Mouse (Mus musculus) myocyte (in vitro differentiated cells): ENCODE results near the gene Rnf43. TPM values are rescaled to one million over a fixed set of nuclear protein-coding genes. Genes with fewer than 3 reads are reported as not detected.
A peak's percentile ranks its signal among the peaks of the same experiment; 100 is the strongest.

Experiments
- H3K27me3 ChIP-seq: one replicate; pipeline ENCODE4 v1.6.1; 2011; ENCODE audit not compliant: control insufficient read depth, insufficient read depth, insufficient read length
- H3K36me3 ChIP-seq: one replicate; pipeline ENCODE4 v1.6.1; 2011; ENCODE audit not compliant: control insufficient read depth, insufficient read depth
- H3K4me2 ChIP-seq: one replicate; pipeline ENCODE4 v1.6.1; 2011; ENCODE audit warnings: low read depth, control low read depth
- H3K4me3 ChIP-seq: one replicate; pipeline ENCODE4 v1.5.1; 2011; ENCODE audit warnings: mild to moderate bottlenecking, control low read depth, moderate library complexity
- H3K79me2 ChIP-seq: one replicate; pipeline ENCODE4 v1.6.1; 2011; ENCODE audit not compliant: control insufficient read depth, insufficient read depth
- H3ac ChIP-seq: one replicate; pipeline ENCODE4 v1.6.1; 2011; ENCODE audit not compliant: control insufficient read depth, insufficient read length
- CEBPB ChIP-seq: IDR thresholded peaks from 2 replicates; pipeline ENCODE4 v1.6.1; 2011; ENCODE audit warnings: mild to moderate bottlenecking, moderate library complexity; ENCODE audit not compliant: poor library complexity, insufficient read depth, severe bottlenecking
- E2F4 ChIP-seq: IDR thresholded peaks from one replicate; pipeline ENCODE4 v1.6.1; 2011; ENCODE audit warnings: mild to moderate bottlenecking, control low read depth, moderate library complexity; ENCODE audit not compliant: insufficient read depth
- MAX ChIP-seq: IDR thresholded peaks from one replicate; pipeline ENCODE4 v1.6.1; 2011; ENCODE audit warnings: low read depth, mild to moderate bottlenecking, control low read depth
- MYOD1 ChIP-seq, 3 experiments: IDR thresholded peaks; one replicate each; pipeline ENCODE4 v1.6.1; 2011; ENCODE audit warnings: control low read depth in 2 of 3, low read depth in 2 of 3, mild to moderate bottlenecking in 2 of 3, moderate library complexity in 1 of 3; ENCODE audit not compliant: insufficient read length in 2 of 3, control insufficient read depth in 1 of 3
- MYOG ChIP-seq, 3 experiments: IDR thresholded peaks; one replicate each; pipeline ENCODE4 v1.6.1; 2011; ENCODE audit warnings: control low read depth in 2 of 3, low read depth in 2 of 3, mild to moderate bottlenecking in 2 of 3; ENCODE audit not compliant: insufficient read length in 2 of 3, control insufficient read depth in 1 of 3, insufficient read depth in 1 of 3
- REST ChIP-seq: IDR thresholded peaks from one replicate; pipeline ENCODE4 v1.6.1; 2011; ENCODE audit warnings: mild to moderate bottlenecking, control low read depth, moderate library complexity; ENCODE audit not compliant: insufficient read depth, insufficient read length
- polyA plus RNA-seq: library from polyadenylated mRNA; unstranded; fragments of >200 nt; fragmentation: generic; extraction: Trizol; gene quantifications from one replicate; pipeline ENCODE4 v1.2.1, GENCODE M21; 2012; ENCODE audit warnings: missing spikeins

Rnf43 gene
- polyA plus RNA-seq, 1 experiment = not detected

DNA sequence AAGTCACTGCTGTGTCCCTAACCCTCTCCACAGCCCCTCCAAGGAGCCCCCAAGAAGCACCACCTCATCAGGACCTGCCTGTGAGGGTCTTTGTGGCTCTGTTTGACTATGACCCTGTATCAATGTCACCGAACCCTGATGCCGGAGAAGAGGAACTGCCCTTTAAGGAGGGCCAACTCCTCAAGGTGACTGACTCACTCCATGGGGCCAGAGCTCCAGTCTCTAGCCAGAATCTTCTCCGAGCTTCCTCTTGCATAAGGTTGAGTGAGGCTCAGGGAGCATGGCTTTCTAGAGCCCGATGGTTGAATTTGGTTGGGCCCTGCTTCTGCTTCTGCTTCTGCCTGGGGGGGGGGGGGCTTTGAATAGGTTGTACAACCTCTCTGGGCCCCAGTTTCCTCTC, 116.9 kb downstream of the Rnf43 start:
- no peak for TF ChIP-seq REST
- no peak for TF ChIP-seq MAX
- no peak for TF ChIP-seq CEBPB
- H3K36me3 ChIP-seq = no peaks in the 10 kb centered on the region
- H3K4me3 ChIP-seq = no peak overlapping the region
- H3K4me2 ChIP-seq = no peak overlapping the region
- no peaks in the 10 kb centered on the region for H3K79me2 ChIP-seq
- H3K27me3 ChIP-seq = peaks cover 48% of the 10 kb centered on the region
- no peak overlapping the region for H3ac ChIP-seq

DNA sequence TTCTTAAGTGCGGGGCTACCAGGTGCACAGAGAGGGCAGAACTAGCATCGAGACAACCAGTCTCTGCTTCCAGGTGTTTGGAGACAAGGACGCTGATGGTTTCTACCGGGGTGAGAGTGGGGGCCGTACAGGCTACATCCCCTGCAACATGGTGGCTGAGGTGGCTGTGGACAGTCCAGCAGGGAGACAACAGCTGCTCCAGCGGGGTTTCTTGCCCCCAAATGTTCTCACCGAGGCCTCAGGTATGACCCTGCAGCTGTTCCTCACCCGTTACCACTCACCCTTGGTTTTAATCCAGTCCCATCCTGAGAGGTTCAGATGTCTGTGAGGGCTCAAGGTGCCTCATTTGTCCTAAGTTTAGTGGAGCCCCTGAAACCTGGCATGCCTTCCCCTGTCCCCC, 117.6 kb downstream of the Rnf43 start:
- H3K27me3 ChIP-seq = peaks cover 55% of the 10 kb centered on the region
- H3K79me2 ChIP-seq = no peaks in the 10 kb centered on the region
- H3K36me3 ChIP-seq = no peaks in the 10 kb centered on the region
- H3K4me3 ChIP-seq = no peak overlapping the region
- TF ChIP-seq E2F4 (no peak), MYOG (IDR thresholded peaks at IDR 0.05; ENCODE audit: control insufficient read depth in 1 of 3, insufficient read depth in 1 of 3, insufficient read length in 2 of 3, low read depth in 2 of 3) (peak in 2 of 3 experiments; percentile 87 to 91), MYOD1 (IDR thresholded peaks at IDR 0.05; ENCODE audit: control insufficient read depth in 1 of 3, insufficient read length in 2 of 3, low read depth in 2 of 3) (peak in 2 of 3 experiments; percentile 86)
- H3ac ChIP-seq = no peak overlapping the region
- no peak overlapping the region for H3K4me2 ChIP-seq

Other genes starting within 250 kb of the Rnf43 start
- gene Gm11492, start 96.1 kb upstream of the Rnf43 start, polyA plus RNA-seq = not detected
- 1.5 TPM for gene Sept4, start 93.8 kb upstream of the Rnf43 start, polyA plus RNA-seq
- 10.6 TPM for gene Mtmr4, start 70.6 kb upstream of the Rnf43 start, polyA plus RNA-seq
- not detected for gene Hsf5, start 45.6 kb upstream of the Rnf43 start, polyA plus RNA-seq
- gene Supt4a, start 74.8 kb downstream of the Rnf43 start, polyA plus RNA-seq = 159 TPM
- 0.04 TPM for gene Tspoap1, start 97.8 kb downstream of the Rnf43 start, polyA plus RNA-seq
- not detected for gene Mpo, start 130.9 kb downstream of the Rnf43 start, polyA plus RNA-seq
- not detected for gene Lpo, start 165.6 kb downstream of the Rnf43 start, polyA plus RNA-seq
- 6.6 TPM for gene Mks1, start 190.5 kb downstream of the Rnf43 start, polyA plus RNA-seq
- not detected for gene Epx, start 212.8 kb downstream of the Rnf43 start, polyA plus RNA-seq
- gene Olfr462, start 229.5 kb downstream of the Rnf43 start, polyA plus RNA-seq = not detected
- gene Olfr463, start 234.7 kb downstream of the Rnf43 start, polyA plus RNA-seq = not detected